Mouse (Mus musculus) heart, embryonic 12.5 days (tissue): ENCODE data around the gene Parp3. TPM values are rescaled to one million over a fixed set of nuclear protein-coding genes. Genes with fewer than 3 reads are reported as not detected.

Source experiments
- ATAC-seq: fragments of 200-750 bp; cut with Nextera tagmentation; 2 replicates; pipeline ENCODE4 v1.8.0; 2017; ENCODE audit warnings: moderate TSS enrichment, moderate library complexity; ENCODE audit not compliant: insufficient number of reproducible peaks, low FRiP score
- H3K27ac ChIP-seq: fragments of 300-500 bp; sonication (generic); 2 replicates; pipeline ENCODE4 v1.5.1; 2016; ENCODE audit warnings: mild to moderate bottlenecking, moderate library complexity; ENCODE audit not compliant: poor library complexity, severe bottlenecking
- H3K27me3 ChIP-seq: fragments of 300-500 bp; sonication (generic); replicated peaks from 2 replicates; pipeline ENCODE4 v1.6.1; 2016; ENCODE audit warnings: mild to moderate bottlenecking, moderate library complexity
- H3K36me3 ChIP-seq: fragments of 300-500 bp; sonication (generic); 2 replicates; pipeline ENCODE4 v1.6.1; 2016; ENCODE audit warnings: mild to moderate bottlenecking, moderate library complexity
- H3K4me1 ChIP-seq: fragments of 300-500 bp; sonication (generic); replicated peaks from 2 replicates; pipeline ENCODE4 v1.6.1; 2016; ENCODE audit warnings: mild to moderate bottlenecking
- H3K4me2 ChIP-seq: fragments of 300-500 bp; sonication (generic); 2 replicates; pipeline ENCODE4 v1.6.1; 2016; ENCODE audit warnings: mild to moderate bottlenecking, moderate library complexity
- H3K4me3 ChIP-seq: fragments of 300-500 bp; sonication (generic); 2 replicates; pipeline ENCODE4 v1.5.1; 2016; ENCODE audit warnings: mild to moderate bottlenecking
- H3K9ac ChIP-seq: fragments of 300-500 bp; sonication (generic); 2 replicates; pipeline ENCODE4 v1.6.1; 2016; ENCODE audit warnings: mild to moderate bottlenecking, moderate library complexity
- H3K9me3 ChIP-seq: fragments of 300-500 bp; sonication (generic); replicated peaks from 2 replicates; pipeline ENCODE4 v1.6.1; 2016; ENCODE audit warnings: mild to moderate bottlenecking, moderate library complexity
- WGBS: fragments of 180-500 bp; shearing (Covaris S2); methylation state at CpG from one replicate; pipeline ENCODE4 v1.1.7; 2016; 5-methylcytosine and 5-hydroxymethylcytosine counted together
- polyA plus RNA-seq: library from polyadenylated mRNA; unstranded; fragments of >200 nt; fragmentation: Nextera tagmentation; extraction: Ambion mirVana; gene quantifications from 2 replicates; pipeline ENCODE4 v1.2.1, GENCODE M21; 2016

Parp3 gene
- polyA plus RNA-seq, 1 experiment from 2014 or later: 1.0 TPM

DNA sequence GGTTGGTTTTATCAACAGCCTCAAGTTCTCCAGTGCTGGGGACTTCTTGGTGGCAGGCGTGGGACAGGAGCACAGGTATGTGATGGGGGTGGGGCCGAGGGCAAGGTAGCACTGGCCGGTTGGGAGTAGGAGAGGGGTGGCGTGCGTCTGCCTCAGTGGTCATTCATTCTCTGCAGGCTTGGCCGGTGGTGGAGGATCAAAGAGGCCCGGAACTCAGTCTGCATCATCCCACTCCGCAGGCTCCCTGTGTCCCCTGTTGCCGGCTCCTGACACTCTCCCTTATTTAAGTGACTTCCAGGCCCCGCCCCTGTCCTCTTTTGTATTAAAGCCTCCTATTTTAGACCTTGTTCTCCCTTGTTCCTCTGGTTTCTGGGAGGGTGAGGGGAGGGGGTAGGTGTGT lies 8.3 kb upstream of the Parp3 start:
- Histone ChIP-seq H3K36me3 (peaks cover 64% of the 10 kb centered on the region), H3K27ac (no peak overlapping the region), H3K27me3 (no peaks in the 10 kb centered on the region), H3K4me2 (no peak overlapping the region), H3K9ac (no peak overlapping the region), H3K9me3 (no peaks in the 10 kb centered on the region), H3K4me3 (no peak overlapping the region), H3K4me1 (peaks cover 6% of the 10 kb centered on the region; the same call in 1 of the 2 replicates)
- 86% methylated on average over 10 of the region's 10 CpGs for WGBS
- ATAC-seq: no peak

DNA sequence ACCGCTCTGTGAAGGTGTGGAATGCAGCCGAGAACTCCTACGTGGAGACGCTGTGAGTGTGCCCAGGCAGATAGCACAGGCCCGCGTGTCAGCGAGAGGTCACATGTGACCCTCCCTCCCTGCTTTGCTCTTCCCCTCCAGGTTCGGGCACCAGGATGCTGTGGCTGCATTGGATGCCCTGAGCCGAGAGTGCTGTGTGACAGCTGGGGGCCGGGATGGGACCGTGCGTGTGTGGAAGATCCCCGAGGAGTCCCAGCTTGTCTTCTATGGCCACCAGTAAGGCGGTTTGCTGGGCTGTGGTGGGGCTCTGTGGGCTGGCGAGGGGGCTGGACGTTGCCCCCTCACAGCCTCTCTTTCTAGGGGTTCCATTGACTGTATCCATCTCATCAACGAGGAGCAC lies 6.9 kb upstream of the Parp3 start:
- no peaks in the 10 kb centered on the region for H3K4me1 ChIP-seq
- H3K9ac ChIP-seq: no peak overlapping the region
- no peaks in the 10 kb centered on the region for H3K9me3 ChIP-seq
- WGBS: 89% methylated on average over 17 of the region's 17 CpGs
- H3K27ac ChIP-seq: no peak overlapping the region
- ATAC-seq: no peak
- H3K4me3 ChIP-seq: no peak overlapping the region
- no peak overlapping the region for H3K4me2 ChIP-seq
- peaks cover 64% of the 10 kb centered on the region for H3K36me3 ChIP-seq
- no peaks in the 10 kb centered on the region for H3K27me3 ChIP-seq

DNA sequence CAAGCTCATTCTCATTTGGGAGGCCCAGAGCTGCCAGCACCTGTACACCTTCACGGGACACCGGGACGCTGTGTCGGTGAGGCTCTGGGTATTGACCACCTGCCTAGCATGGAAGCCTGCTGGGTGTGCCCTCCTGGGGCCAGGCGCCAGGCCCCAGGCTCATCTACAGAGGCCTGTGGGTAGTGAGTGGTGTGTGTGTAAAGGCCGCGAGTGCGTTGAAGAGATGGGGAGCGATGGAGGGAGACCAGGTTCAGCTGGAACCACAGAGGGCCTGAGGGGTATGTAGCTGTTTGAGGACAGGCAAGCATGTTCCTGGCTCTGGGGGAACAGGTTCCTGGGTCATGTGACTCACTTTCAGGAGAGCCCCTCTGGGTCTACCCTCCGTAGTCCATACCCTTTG lies 6.4 kb upstream of the Parp3 start:
- Histone ChIP-seq H3K27me3 (no peaks in the 10 kb centered on the region), H3K27ac (no peak overlapping the region), H3K9me3 (no peaks in the 10 kb centered on the region), H3K4me1 (peaks cover 2% of the 10 kb centered on the region), H3K4me2 (no peak overlapping the region), H3K9ac (no peak overlapping the region), H3K4me3 (no peak overlapping the region), H3K36me3 (peaks cover 64% of the 10 kb centered on the region)
- WGBS: 92% methylated on average over 10 of the region's 10 CpGs
- no peak for ATAC-seq

DNA sequence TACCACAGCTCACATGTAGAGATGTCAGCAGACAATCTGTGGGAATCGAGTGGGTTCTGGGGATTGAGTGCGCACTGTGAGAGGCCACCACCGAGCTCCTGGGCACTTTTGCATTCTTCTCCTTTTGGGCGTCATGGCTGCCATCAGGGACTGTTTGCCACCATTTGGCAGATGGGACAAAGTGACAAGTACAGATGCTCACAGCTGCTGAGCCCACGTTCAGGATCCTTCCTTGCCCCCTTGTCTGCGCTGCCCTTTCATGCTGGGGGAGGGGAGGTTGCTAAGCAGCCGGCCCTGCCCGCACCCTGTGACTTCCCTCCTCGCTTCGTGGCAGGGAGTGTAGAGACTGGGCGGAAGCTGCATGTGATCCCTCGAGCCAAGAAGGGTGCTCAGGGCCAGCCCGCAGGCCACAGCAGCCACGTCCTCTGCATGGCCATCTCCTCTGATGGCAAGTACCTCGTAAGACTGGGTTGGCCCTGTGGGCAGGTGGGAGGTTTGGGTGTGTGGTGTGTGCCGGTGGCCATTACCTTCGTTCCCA lies 5.9 kb upstream of the Parp3 start:
- Histone ChIP-seq H3K27ac (no peak overlapping the region), H3K4me3 (no peak overlapping the region), H3K36me3 (peaks cover 64% of the 10 kb centered on the region), H3K9me3 (no peaks in the 10 kb centered on the region), H3K27me3 (no peaks in the 10 kb centered on the region), H3K4me2 (no peak overlapping the region), H3K9ac (no peak overlapping the region), H3K4me1 (peaks cover 7% of the 10 kb centered on the region)
- no peak for ATAC-seq
- 86% methylated on average over 17 of the region's 17 CpGs for WGBS

DNA sequence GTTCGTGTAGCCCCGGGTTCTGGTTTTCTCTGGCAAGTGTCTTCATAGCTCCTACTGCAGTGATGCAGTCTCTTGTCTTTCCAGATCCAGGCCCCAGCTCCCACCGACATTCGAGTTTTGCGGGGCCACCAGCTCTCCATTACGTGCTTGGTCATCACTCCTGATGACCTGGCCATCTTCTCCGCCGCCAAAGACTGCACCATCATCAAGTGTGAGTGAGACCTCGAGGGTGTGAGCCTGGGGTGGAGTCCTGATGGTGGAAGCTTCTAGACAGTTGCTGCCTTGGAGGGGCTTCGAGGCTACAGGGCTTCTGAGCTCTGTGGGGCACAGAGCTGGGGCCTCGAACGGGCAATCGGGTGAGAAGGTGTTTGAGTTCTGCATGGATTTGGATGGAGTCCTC lies 4.9 kb upstream of the Parp3 start:
- peaks cover 64% of the 10 kb centered on the region for H3K36me3 ChIP-seq

DNA sequence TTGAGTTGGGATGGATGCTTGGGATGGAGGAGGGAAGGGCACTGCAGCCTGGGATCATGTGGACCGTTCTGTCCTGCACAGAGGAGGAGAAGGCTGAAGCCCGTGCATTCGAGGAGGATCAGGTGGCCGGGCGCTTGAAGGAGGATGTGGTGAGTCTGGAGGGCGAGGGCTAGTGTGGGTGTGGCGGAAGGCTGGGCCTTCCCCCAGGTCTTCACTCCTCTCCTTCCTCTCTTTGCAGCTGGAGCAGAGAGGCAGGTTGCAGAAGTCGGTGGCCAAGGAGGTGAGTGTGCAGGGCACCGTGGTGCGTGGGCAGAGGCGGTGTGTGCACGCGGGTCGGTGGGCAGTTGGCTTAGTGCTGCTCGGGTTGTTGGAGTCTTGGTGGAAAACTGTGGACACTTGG lies 4.3 kb upstream of the Parp3 start:
- peaks cover 15% of the 10 kb centered on the region for H3K4me1 ChIP-seq
- no peaks in the 10 kb centered on the region for H3K27me3 ChIP-seq
- no peak overlapping the region for H3K4me2 ChIP-seq
- H3K9ac ChIP-seq: no peak overlapping the region
- no peaks in the 10 kb centered on the region for H3K9me3 ChIP-seq
- no peak for ATAC-seq
- H3K36me3 ChIP-seq: peaks cover 59% of the 10 kb centered on the region
- WGBS: 91% methylated on average over 15 of the region's 15 CpGs
- no peak overlapping the region for H3K4me3 ChIP-seq
- no peak overlapping the region for H3K27ac ChIP-seq

More for the DNA sequence above, 4.9 kb upstream of the Parp3 start:
- H3K4me1 ChIP-seq: peaks cover 9% of the 10 kb centered on the region
- WGBS: 87% methylated on average over 13 of the region's 13 CpGs
- H3K27me3 ChIP-seq: no peaks in the 10 kb centered on the region
- no peaks in the 10 kb centered on the region for H3K9me3 ChIP-seq
- H3K4me2 ChIP-seq: no peak overlapping the region
- ATAC-seq: no peak
- H3K4me3 ChIP-seq: no peak overlapping the region
- no peak overlapping the region for H3K27ac ChIP-seq
- no peak overlapping the region for H3K9ac ChIP-seq

DNA sequence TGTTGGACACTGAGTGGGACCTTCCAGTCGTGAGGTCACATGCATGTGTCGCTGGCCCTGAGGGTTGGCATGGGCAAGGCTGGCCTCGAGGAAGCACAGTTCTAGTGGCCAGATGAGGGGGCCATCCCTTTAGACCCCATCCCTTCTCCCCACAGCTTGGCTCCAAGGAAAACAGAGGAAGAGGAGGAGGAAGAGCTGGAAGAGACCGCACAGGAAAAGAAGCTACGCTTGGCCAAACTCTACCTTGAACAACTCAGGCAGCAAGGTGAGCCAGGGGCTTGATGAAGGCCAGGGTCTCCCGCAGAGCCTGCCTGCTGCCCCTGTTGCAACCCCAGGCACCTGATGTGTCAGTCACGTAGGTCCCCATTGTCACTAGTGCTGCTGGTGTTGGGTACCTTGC lies 3.8 kb upstream of the Parp3 start:
- H3K36me3 ChIP-seq: peaks cover 53% of the 10 kb centered on the region
- no peaks in the 10 kb centered on the region for H3K27me3 ChIP-seq
- WGBS: 90% methylated on average over 7 of the region's 7 CpGs

DNA sequence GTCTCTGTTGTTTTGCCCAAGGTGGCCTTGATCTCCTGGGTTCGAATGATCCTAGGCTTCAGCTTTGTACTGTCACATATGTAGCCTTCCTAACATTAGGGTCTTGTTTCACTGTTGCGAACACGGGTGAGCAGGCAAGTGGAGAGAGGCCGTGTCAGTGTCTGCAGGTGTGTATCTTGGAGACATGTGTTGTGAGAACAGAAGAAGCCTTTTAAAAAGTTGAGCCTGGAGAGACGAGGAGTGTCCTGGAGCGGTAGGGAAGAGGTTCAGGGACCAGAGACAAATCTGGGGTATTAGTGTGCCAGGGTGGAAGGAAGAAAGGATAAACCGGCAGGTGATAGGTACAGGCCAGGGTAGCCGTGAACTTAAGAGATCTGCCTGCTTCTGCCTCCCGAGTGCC lies 1.4 kb upstream of the Parp3 start:
- WGBS: 76% methylated on average over 9 of the region's 9 CpGs
- ATAC-seq: no peak

More for the DNA sequence above, 3.8 kb upstream of the Parp3 start:
- Histone ChIP-seq H3K27ac (no peak overlapping the region), H3K4me2 (no peak overlapping the region), H3K9me3 (no peaks in the 10 kb centered on the region), H3K4me1 (peaks cover 20% of the 10 kb centered on the region), H3K9ac (no peak overlapping the region), H3K4me3 (no peak overlapping the region)
- ATAC-seq: no peak

DNA sequence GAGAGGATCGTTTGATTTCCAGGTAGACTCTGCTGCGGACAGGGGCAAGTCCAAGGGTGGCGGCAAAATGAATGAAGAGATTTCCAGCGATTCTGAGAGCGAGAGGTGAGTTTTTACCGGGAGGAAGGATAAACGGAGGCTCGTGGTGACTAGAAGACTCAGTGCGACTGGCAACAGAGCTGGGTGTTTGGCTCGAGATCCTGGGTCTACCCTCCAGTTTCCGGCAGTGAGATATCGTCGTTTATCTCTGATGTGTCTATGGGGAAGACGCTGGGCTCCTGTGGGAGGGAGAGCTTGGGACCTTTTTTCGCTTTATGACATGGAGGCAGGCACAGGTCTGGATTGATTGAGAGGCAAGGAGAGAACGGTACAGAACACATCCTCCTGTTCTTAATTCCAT lies 900 bp upstream of the Parp3 start:
- WGBS: under 1% methylated on average over 16 of the region's 16 CpGs
- H3K36me3 ChIP-seq: peaks cover 24% of the 10 kb centered on the region
- peak overlapping the region; percentile 93 for H3K4me2 ChIP-seq
- 0 out of 2 replicates have a peak overlapping the region, but pooled peaks have one; percentile 6 for H3K27ac ChIP-seq
- no peaks in the 10 kb centered on the region for H3K27me3 ChIP-seq
- no peak for ATAC-seq
- H3K4me1 ChIP-seq: peaks cover 36% of the 10 kb centered on the region
- peak overlapping the region; percentile 77 for H3K4me3 ChIP-seq
- peak overlapping the region; percentile 77 for H3K9ac ChIP-seq
- no peaks in the 10 kb centered on the region for H3K9me3 ChIP-seq

More for the DNA sequence above, 1.4 kb upstream of the Parp3 start:
- Histone ChIP-seq H3K9ac (peak overlapping the region; percentile 77), H3K27me3 (no peaks in the 10 kb centered on the region), H3K9me3 (no peaks in the 10 kb centered on the region), H3K4me2 (peak overlapping the region; percentile 93), H3K27ac (no peak overlapping the region), H3K4me1 (peaks cover 35% of the 10 kb centered on the region), H3K36me3 (peaks cover 29% of the 10 kb centered on the region), H3K4me3 (peak overlapping the region; percentile 77)

DNA sequence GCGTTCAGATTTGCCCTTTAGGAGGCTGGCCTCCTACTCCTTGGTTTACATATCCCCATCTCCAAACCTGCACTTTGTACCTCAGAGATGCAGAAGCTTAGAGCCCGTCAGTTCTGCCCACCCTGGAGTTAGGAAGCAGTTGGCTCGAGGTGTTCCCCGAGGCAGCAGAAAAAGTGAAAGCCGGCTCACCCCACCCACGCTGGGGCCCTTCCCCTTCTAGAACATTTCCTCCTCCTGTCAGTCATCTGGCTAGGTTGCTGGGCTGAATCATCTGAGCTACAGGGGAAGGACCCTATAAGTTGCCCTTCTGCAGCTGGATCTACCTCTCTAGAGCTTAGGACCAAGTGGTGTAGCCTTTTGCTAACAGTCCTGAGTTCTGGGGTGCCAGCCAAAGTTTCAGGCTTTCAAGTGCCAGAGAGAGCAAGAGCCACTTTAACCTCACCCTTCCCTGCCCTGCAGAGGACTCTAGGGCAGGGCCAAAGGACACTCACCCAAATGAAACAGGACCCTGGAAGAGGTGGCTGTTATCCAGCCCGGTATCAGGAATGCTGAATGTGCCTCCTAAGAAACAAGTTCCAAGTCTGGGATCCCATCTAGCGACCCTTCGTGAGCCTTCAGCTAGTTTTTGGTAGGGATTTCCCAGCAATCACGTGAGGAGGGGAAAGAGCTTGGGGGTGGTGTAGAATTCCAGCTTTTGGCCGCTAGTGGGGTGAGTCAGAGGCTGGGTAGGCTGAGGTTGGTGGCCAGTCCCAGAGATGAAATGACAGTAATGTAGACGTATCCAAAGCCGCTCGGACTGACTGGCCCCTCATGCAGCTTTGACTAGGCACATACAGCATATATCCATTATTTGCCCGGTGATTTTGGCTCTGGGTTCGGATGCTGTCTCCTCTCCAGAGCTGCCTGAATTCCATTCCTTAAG lies 486 bp downstream of the Parp3 start:
- peaks cover 48% of the 10 kb centered on the region for H3K4me1 ChIP-seq
- peak overlapping the region; percentile 50; the same call in 1 of the 2 replicates for H3K9ac ChIP-seq
- H3K4me3 ChIP-seq: peak overlapping the region; percentile 77

DNA sequence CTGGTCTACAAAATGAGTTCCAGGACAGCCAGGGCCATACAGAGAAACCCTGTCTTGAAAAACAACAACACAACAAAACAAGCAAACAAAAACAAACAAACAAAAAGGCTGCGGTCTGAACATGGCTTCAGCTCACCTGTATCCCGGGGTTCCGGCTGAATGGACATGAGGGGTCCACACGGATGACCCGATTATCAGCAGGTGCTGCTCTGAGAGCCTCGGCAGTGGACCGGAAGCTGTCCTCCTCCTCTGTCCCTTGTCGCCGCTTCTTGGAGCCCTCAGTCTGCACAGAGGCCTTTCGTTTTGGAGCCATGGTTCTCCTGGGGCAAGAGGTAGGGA lies 1.1 kb downstream of the Parp3 start, which contains the start of gene Rrp9:
Gene Rrp9 (plus strand): TSS at position 301 of the 339 bp plus-strand sequence.
- Histone ChIP-seq H3K4me3 (peak within 1 kb of the TSS; percentile 77), H3K36me3 (peaks cover 5% of the 10 kb centered on the region; the same call in 1 of the 2 replicates), H3K9ac (peak within 1 kb of the TSS; percentile 50), H3K4me2 (peak within 1 kb of the TSS; percentile 93), H3K9me3 (no peaks in the 10 kb centered on the region), H3K27ac (no peak within 1 kb of the TSS), H3K4me1 (peaks cover 48% of the 10 kb centered on the region), H3K27me3 (no peaks in the 10 kb centered on the region)
- no peak for ATAC-seq
- 81% methylated on average over 10 of the region's 10 CpGs for WGBS

More for the DNA sequence above, 486 bp downstream of the Parp3 start:
- WGBS: 28% methylated on average over 16 of the region's 16 CpGs
- no peaks in the 10 kb centered on the region for H3K9me3 ChIP-seq
- H3K27me3 ChIP-seq: no peaks in the 10 kb centered on the region
- H3K4me2 ChIP-seq: peak overlapping the region; percentile 93
- peaks cover 11% of the 10 kb centered on the region for H3K36me3 ChIP-seq
- ATAC-seq: peak; percentile 12
- no peak overlapping the region for H3K27ac ChIP-seq
